Mouse (Mus musculus) stomach, embryonic 14.5 days (tissue): ENCODE data around the gene Adam22. TPM values are rescaled to one million over a fixed set of nuclear protein-coding genes. Genes with fewer than 3 reads are reported as not detected.
"Not testable (repeated sequence)": the region's sequence is repeated elsewhere in the genome, so short reads cannot be mapped to it uniquely, and the experiment has no call there.

Experiments
- ATAC-seq: fragments of 200-750 bp; cut with Nextera tagmentation; 2 replicates; pipeline ENCODE4 v1.8.0; 2017; ENCODE audit warnings: low read depth, moderate TSS enrichment; ENCODE audit not compliant: insufficient number of reproducible peaks, insufficient read depth, low FRiP score
- H3K27ac ChIP-seq: fragments of 300-500 bp; sonication (generic); 2 replicates; pipeline ENCODE4 v1.5.1; 2014; ENCODE audit warnings: mild to moderate bottlenecking, low read length, moderate library complexity, mixed read lengths
- H3K27me3 ChIP-seq: fragments of 300-500 bp; sonication (generic); 2 replicates; pipeline ENCODE4 v1.6.1; 2014; ENCODE audit warnings: low read length, control low read depth, mixed read lengths; ENCODE audit not compliant: control insufficient read depth, insufficient read depth
- H3K36me3 ChIP-seq: fragments of 300-500 bp; sonication (generic); 2 replicates; pipeline ENCODE4 v1.6.1; 2014; ENCODE audit warnings: mild to moderate bottlenecking, control low read depth, low read length, moderate library complexity, mixed read lengths; ENCODE audit not compliant: control insufficient read depth, insufficient read depth
- H3K4me1 ChIP-seq: fragments of 300-500 bp; sonication (generic); 2 replicates; pipeline ENCODE4 v1.6.1; 2014; ENCODE audit warnings: low read length, control low read depth, mixed read lengths; ENCODE audit not compliant: control insufficient read depth, insufficient read depth
- H3K4me2 ChIP-seq: fragments of 300-500 bp; sonication (generic); replicated peaks from 2 replicates; pipeline ENCODE4 v1.6.1; 2014; ENCODE audit warnings: low read depth, low read length, control low read depth
- H3K4me3 ChIP-seq: fragments of 300-500 bp; sonication (generic); 2 replicates; pipeline ENCODE4 v1.5.1; 2014; ENCODE audit warnings: low read depth, low read length, control low read depth
- H3K9ac ChIP-seq: fragments of 300-500 bp; sonication (generic); replicated peaks from 2 replicates; pipeline ENCODE4 v1.6.1; 2014; ENCODE audit warnings: low read depth, mild to moderate bottlenecking, control low read depth, low read length, moderate library complexity, mixed read lengths
- H3K9me3 ChIP-seq: fragments of 300-500 bp; sonication (generic); 2 replicates; pipeline ENCODE4 v1.6.1; 2016; ENCODE audit warnings: low read depth, low read length, control low read depth; ENCODE audit not compliant: control insufficient read depth
- WGBS: fragments of 180-500 bp; shearing (Covaris S2); extraction: QIAGEN DNeasy Blood & Tissue Kit; methylation state at CpG from one replicate; pipeline ENCODE4 v1.1.7; 2014; 5-methylcytosine and 5-hydroxymethylcytosine counted together
- polyA plus RNA-seq: library from polyadenylated mRNA; unstranded; fragments of >200 nt; fragmentation: Nextera tagmentation; extraction: Ambion mirVana; gene quantifications from 2 replicates; pipeline ENCODE4 v1.2.1, GENCODE M21; 2014

Gene Adam22
- polyA plus RNA-seq, 1 experiment from 2014 or later: 13.4 TPM

DNA sequence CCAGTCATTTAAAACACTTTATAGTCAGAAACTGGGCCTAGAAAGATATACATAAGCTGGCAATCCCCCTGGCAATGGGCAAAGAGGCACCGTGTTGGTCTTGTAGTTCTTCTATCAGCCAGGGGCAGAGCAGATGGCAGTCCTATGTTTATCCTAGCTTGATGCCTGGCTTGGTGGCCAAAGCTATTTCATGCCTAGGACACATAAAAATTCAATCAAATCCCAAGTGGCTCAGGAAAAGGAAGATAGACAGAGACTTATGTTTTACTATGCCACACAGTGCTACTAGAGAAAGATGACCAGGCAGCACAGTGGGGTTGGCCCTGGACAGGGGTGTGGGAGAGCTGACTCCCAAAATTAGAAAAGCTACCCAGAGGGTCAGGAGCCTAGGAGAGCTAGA, 125.3 kb downstream of the Adam22 start:
- no peak overlapping the region for H3K4me2 ChIP-seq
- no peaks in the 10 kb centered on the region for H3K9me3 ChIP-seq
- no peak for ATAC-seq
- no peak overlapping the region for H3K4me3 ChIP-seq
- no peaks in the 10 kb centered on the region for H3K36me3 ChIP-seq
- no peak overlapping the region for H3K27ac ChIP-seq
- no peak overlapping the region for H3K9ac ChIP-seq
- WGBS: 90% methylated on average over 1 of the region's 1 CpGs
- no peaks in the 10 kb centered on the region for H3K27me3 ChIP-seq
- no peaks in the 10 kb centered on the region for H3K4me1 ChIP-seq

DNA sequence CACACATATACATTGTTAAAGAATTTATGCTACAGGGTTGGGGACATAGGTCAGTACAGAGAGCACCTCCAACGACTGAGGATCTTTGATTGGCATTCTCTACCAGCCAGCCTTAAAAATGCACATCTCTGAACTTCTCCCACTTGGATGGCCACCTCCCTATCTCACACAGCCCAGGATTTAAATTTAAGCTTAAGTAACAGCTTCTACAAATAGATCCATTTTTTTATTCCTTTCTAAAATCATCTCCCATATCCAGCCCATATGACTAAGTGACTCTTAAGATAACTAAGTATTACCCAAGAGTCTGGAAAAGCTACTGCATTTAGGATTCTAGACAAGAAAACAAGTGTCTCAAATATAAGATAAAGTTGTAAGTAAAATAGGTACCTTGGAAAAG, 140.9 kb downstream of the Adam22 start:
- Histone ChIP-seq H3K27ac (no peak overlapping the region), H3K4me3 (no peak overlapping the region), H3K4me2 (no peak overlapping the region), H3K9ac (no peak overlapping the region), H3K36me3 (no peaks in the 10 kb centered on the region), H3K4me1 (no peaks in the 10 kb centered on the region), H3K9me3 (no peaks in the 10 kb centered on the region), H3K27me3 (no peaks in the 10 kb centered on the region)
- WGBS: 86% methylated on average over 1 of the region's 1 CpGs
- ATAC-seq: no peak

DNA sequence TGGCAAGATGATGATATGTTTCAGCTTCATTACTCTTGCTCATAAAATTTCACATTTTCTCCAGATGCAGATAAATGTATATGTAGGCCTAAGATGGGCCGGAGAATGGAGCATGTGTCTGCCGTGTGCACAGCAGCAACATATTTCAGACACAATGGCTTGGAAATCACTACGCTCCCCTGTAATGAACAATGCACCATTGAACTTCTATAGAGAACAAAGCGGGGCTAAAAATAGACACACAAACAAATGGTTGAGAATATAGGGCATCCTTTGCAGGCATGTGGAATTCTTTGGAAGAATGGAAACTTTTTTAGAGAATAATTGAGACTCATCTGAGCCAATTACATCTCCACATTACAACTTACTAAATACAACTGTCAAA, 143.6 kb downstream of the Adam22 start:
- no peak overlapping the region for H3K27ac ChIP-seq
- H3K4me2 ChIP-seq: no peak overlapping the region
- no peaks in the 10 kb centered on the region for H3K4me1 ChIP-seq
- H3K9ac ChIP-seq: no peak overlapping the region
- H3K27me3 ChIP-seq: no peaks in the 10 kb centered on the region
- H3K4me3 ChIP-seq: no peak overlapping the region
- no peaks in the 10 kb centered on the region for H3K36me3 ChIP-seq
- 83% methylated on average over 4 of the region's 4 CpGs for WGBS
- H3K9me3 ChIP-seq: no peaks in the 10 kb centered on the region
- no peak for ATAC-seq

DNA sequence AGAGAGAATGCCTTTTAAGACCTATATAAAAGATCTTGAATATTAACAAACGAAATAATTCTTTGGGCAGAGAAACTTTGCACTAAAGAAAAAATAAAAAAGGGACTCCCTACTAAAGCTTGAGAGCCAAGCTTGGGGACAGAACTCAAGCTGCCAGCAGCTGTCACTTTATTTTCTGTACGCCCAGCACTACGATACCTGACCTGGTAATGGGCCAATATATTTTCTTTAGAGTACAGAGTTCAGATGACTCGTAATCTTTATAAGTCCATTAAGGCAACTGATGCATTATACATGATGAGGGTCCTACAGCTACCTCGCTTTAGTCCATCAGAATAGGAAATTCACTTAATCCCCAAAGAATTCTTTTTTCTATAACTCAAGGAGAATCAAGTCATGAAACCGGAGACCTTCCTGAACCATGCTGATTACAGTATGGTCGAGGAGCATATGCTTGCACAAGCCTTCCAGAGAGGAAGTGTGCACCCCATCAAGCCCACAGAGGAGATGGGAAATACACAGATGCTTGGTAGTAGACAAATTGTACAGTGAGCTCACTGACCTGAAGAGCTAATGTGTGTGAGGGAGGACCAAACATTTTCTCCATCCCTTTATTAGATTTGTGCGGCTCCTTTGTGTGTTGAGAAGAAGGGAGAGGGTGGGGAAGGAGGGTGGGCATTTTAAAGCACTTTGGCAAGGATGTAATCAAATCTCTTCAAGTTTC, 144.2 kb downstream of the Adam22 start:
- no peaks in the 10 kb centered on the region for H3K36me3 ChIP-seq
- no peak overlapping the region for H3K4me3 ChIP-seq
- 78% methylated on average over 8 of the region's 8 CpGs for WGBS
- no peak overlapping the region for H3K4me2 ChIP-seq
- no peaks in the 10 kb centered on the region for H3K27me3 ChIP-seq
- H3K4me1 ChIP-seq: no peaks in the 10 kb centered on the region
- H3K9ac ChIP-seq: no peak overlapping the region
- no peaks in the 10 kb centered on the region for H3K9me3 ChIP-seq
- no peak for ATAC-seq
- H3K27ac ChIP-seq: no peak overlapping the region

DNA sequence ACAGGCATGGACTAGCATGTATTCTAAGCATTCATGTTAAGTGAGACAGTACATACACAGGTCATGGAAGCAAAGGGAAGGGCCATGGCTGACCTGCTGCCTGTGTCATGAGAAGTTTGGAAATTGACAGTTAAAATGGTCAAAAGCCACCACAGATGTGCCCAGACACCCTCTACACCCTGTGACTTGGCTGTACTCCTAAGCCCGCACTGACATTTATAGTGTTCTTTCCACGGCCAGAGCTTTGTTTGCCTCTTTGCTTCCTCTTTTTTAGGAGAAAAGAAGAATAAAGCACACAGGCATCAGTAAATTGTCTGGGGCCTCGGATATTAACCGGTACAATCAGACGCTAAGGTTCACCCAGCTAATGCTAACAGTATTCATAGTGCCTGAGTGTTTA, 146.3 kb downstream of the Adam22 start:
- Histone ChIP-seq H3K4me1 (no peaks in the 10 kb centered on the region), H3K9ac (no peak overlapping the region), H3K36me3 (no peaks in the 10 kb centered on the region), H3K4me3 (no peak overlapping the region), H3K27ac (no peak overlapping the region), H3K4me2 (no peak overlapping the region), H3K27me3 (no peaks in the 10 kb centered on the region), H3K9me3 (no peaks in the 10 kb centered on the region)
- 66% methylated on average over 5 of the region's 5 CpGs for WGBS
- no peak for ATAC-seq

DNA sequence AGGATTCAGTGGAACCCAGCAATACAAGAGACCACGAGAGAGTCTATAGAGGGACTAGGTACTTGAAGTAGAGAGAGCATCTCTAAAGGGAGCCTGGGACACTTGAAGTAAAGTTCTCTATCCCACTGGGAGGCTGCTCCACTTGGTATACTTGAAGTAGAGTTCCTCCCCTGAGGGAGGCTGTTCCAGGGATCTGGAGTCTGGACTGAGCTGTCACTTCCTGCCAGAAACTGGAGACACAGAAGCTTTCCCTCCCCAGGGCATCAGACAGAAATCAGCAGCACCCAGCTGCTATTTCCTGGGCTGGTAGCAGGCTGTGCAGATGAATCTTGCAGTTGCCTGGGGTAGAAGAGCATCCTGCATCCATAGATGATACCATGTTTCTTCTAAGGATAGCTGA, 152.1 kb downstream of the Adam22 start:
- H3K9ac ChIP-seq: no peak overlapping the region
- no peaks in the 10 kb centered on the region for H3K9me3 ChIP-seq
- ATAC-seq: no peak
- H3K27ac ChIP-seq: no peak overlapping the region
- no peaks in the 10 kb centered on the region for H3K4me1 ChIP-seq
- H3K36me3 ChIP-seq: no peaks in the 10 kb centered on the region
- H3K4me2 ChIP-seq: no peak overlapping the region
- no peak overlapping the region for H3K4me3 ChIP-seq
- no peaks in the 10 kb centered on the region for H3K27me3 ChIP-seq
- WGBS: 58% methylated on average over 1 of the region's 1 CpGs

DNA sequence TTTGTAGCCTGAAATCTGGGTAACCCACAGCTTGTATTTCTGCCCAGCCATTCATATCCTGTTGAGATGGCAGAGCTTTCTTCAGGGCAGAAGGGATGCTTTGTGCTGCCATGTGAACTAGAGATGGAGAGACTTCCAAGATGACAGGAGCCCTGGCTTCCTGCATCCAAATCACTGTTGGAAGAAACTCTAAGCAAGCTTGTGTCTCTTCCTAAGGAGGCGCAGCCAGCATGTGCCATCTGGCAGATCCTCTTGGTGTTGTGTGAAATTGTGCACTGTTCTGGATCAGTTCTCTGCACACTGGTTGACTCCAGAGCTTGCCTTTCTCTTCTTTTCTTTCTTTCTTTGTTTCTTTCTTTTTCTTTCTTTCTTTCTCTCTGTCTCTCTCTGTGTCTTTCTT, 183.0 kb downstream of the Adam22 start:
- WGBS: 85% methylated on average over 1 of the region's 1 CpGs
- H3K9me3 ChIP-seq, H3K9ac ChIP-seq, H3K4me2 ChIP-seq, H3K4me1 ChIP-seq, H3K27ac ChIP-seq, H3K4me3 ChIP-seq, ATAC-seq, H3K27me3 ChIP-seq, H3K36me3 ChIP-seq: not testable (repeated sequence)

DNA sequence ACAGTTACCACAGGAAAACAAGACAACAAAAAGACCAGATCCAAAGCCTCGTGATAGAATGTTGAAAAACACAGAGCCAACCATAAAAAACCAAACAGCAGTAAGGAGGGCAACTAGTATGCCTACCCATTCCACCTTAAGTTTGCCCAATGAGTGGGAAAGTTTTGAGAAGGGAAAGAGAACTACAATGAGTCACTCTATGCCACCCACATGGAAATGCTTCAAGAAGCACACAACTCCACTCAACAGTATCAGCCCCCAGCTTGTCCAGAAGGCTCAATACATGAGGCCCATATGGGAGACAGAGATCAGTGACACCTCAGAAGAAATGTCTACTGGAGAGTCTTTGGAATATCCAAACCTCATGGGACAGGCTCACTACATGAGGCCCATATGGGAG, 187.3 kb downstream of the Adam22 start:
- 87% methylated on average over 1 of the region's 1 CpGs for WGBS
- no peaks in the 10 kb centered on the region for H3K36me3 ChIP-seq
- no peaks in the 10 kb centered on the region for H3K27me3 ChIP-seq
- H3K9ac ChIP-seq: no peak overlapping the region
- H3K9me3 ChIP-seq: no peaks in the 10 kb centered on the region
- no peaks in the 10 kb centered on the region for H3K4me1 ChIP-seq
- no peak overlapping the region for H3K27ac ChIP-seq
- H3K4me3 ChIP-seq: no peak overlapping the region
- ATAC-seq: no peak
- H3K4me2 ChIP-seq: no peak overlapping the region

DNA sequence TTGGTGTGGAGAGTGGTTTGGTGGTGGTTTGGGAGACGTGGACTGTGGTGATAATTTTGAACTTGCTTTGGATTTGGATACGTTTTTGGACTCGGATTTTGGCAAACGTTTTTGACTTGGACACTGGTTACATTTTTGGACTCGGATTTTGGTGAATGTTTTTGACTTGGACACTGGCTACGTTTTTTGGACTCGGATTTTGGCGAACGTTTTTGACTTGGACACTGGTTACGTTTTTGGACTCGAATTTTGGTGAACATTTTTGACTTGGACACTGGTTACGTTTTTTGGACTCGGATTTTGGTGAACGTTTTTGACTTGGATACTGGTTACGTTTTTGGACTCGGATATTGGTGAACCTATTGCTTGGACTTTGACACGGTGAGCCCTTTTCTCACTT, 189.8 kb downstream of the Adam22 start:
- Histone ChIP-seq H3K4me3 (no peak overlapping the region), H3K9ac (no peak overlapping the region), H3K4me1 (no peaks in the 10 kb centered on the region), H3K36me3 (no peaks in the 10 kb centered on the region), H3K4me2 (no peak overlapping the region), H3K27me3 (no peaks in the 10 kb centered on the region), H3K27ac (no peak overlapping the region), H3K9me3 (no peaks in the 10 kb centered on the region)
- no peak for ATAC-seq
- 89% methylated on average over 17 of the region's 17 CpGs for WGBS
